Mouse (Mus musculus) embryonic facial prominence, embryonic 15.5 days (tissue): ENCODE data around the gene Nek2. TPM values are rescaled to one million over a fixed set of nuclear protein-coding genes. Genes with fewer than 3 reads are reported as not detected.

Experiments
- ATAC-seq: fragments of 200-750 bp; cut with Nextera tagmentation; 2 replicates; pipeline ENCODE4 v1.8.0; 2017; ENCODE audit warnings: low read depth, moderate TSS enrichment; ENCODE audit not compliant: insufficient number of reproducible peaks, low FRiP score, low TSS enrichment
- H3K27ac ChIP-seq: fragments of 300-500 bp; sonication (generic); replicated peaks from 2 replicates; pipeline ENCODE4 v1.5.1; 2015; ENCODE audit warnings: mild to moderate bottlenecking, inconsistent platforms
- H3K27me3 ChIP-seq: fragments of 300-500 bp; sonication (generic); 2 replicates; pipeline ENCODE4 v1.6.1; 2015; ENCODE audit warnings: inconsistent platforms
- H3K36me3 ChIP-seq: fragments of 300-500 bp; sonication (generic); 2 replicates; pipeline ENCODE4 v1.6.1; 2015; ENCODE audit warnings: mild to moderate bottlenecking, inconsistent platforms
- H3K4me1 ChIP-seq: fragments of 300-500 bp; sonication (generic); 2 replicates; pipeline ENCODE4 v1.6.1; 2015; ENCODE audit warnings: inconsistent platforms
- H3K4me2 ChIP-seq: fragments of 300-500 bp; sonication (generic); replicated peaks from 2 replicates; pipeline ENCODE4 v1.6.1; 2015; ENCODE audit warnings: mild to moderate bottlenecking, inconsistent platforms
- H3K4me3 ChIP-seq: fragments of 300-500 bp; sonication (generic); replicated peaks from 2 replicates; pipeline ENCODE4 v1.5.1; 2015; ENCODE audit warnings: mild to moderate bottlenecking, inconsistent platforms
- H3K9ac ChIP-seq: fragments of 300-500 bp; sonication (generic); 2 replicates; pipeline ENCODE4 v1.6.1; 2015; ENCODE audit warnings: inconsistent platforms
- H3K9me3 ChIP-seq: fragments of 300-500 bp; sonication (generic); replicated peaks from 2 replicates; pipeline ENCODE4 v1.6.1; 2016; ENCODE audit warnings: inconsistent platforms
- WGBS: fragments of 180-500 bp; shearing (Covaris S2); methylation state at CpG from one replicate; pipeline ENCODE4 v1.1.7; 2015; 5-methylcytosine and 5-hydroxymethylcytosine counted together
- polyA plus RNA-seq: library from polyadenylated mRNA; unstranded; fragments of >200 nt; fragmentation: Nextera tagmentation; extraction: Ambion mirVana; gene quantifications from 2 replicates; pipeline ENCODE4 v1.2.1, GENCODE M21; 2015

Gene Nek2
- polyA plus RNA-seq, 1 experiment from 2014 or later = 36.8 TPM

GRCm38 (mm10) chr1:191802093-191802819 lies 19.0 kb upstream of the Nek2 start:
- WGBS = 57% methylated on average over 9 of the region's 9 CpGs
- Histone ChIP-seq H3K4me1 (peaks cover 10% of the 10 kb centered on the region), H3K9me3 (no peaks in the 10 kb centered on the region), H3K4me2 (peak overlapping the region; percentile 19; the same call in 1 of the 2 replicates), H3K27me3 (no peaks in the 10 kb centered on the region), H3K36me3 (no peaks in the 10 kb centered on the region), H3K27ac (peak overlapping the region; percentile 67), H3K4me3 (no peak overlapping the region), H3K9ac (no peak overlapping the region)
- ATAC-seq = 0 out of 2 replicates have a peak, but pooled peaks have one; percentile 48

GRCm38 (mm10) chr1:191802820-191803655 lies 18.2 kb upstream of the Nek2 start:
- Histone ChIP-seq H3K4me3 (no peak overlapping the region), H3K27ac (peak overlapping the region; percentile 67), H3K9ac (no peak overlapping the region), H3K27me3 (no peaks in the 10 kb centered on the region), H3K4me1 (peaks cover 10% of the 10 kb centered on the region), H3K4me2 (0 out of 2 replicates have a peak overlapping the region, but pooled peaks have one; percentile 19), H3K36me3 (no peaks in the 10 kb centered on the region), H3K9me3 (no peaks in the 10 kb centered on the region)
- WGBS = 51% methylated on average over 10 of the region's 10 CpGs
- peak; percentile 60 for ATAC-seq

DNA sequence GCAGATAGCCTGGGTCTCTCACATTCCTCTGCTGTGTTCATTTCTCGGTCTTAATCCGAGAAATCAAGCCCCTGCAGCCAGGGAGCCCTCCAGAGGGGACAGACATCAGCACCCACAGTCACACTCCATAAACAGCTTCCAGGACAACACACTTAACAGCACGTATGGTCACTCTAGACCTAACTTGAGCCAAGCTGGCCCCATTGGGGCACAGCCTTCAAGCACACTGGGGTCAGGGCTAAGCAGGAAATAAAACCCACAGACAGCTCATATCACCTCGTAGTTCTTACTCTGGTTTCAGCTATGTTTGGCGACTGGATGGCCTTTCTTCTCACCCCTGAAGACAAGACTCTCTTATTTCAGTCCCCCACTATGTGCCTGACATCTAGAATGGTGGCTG lies 16.5 kb upstream of the Nek2 start:
- WGBS = 47% methylated on average over 5 of the region's 5 CpGs
- Histone ChIP-seq H3K4me2 (no peak overlapping the region), H3K36me3 (no peaks in the 10 kb centered on the region), H3K4me1 (peaks cover 10% of the 10 kb centered on the region), H3K27ac (no peak overlapping the region), H3K9me3 (no peaks in the 10 kb centered on the region), H3K27me3 (no peaks in the 10 kb centered on the region), H3K9ac (no peak overlapping the region), H3K4me3 (no peak overlapping the region)
- ATAC-seq = no peak

DNA sequence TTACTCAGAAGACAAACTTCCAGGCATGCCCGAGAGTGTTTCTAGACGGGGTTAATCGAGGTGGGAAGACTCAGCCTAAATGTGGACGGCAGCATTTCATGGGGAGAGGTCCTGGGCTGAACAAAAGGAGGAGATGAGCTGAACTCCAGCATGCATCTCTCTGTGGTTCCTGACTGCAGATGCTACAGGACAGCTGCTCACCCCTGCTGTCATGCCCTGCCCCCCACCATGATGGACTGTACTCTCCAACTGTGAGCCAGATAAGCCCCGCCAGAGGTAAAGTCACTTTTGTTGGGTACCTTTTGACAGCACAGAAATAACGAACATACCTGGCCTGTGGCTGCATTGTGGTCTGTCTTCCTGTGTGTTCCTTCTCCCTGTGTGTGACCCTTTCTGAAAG lies 15.5 kb upstream of the Nek2 start:
- Histone ChIP-seq H3K27ac (no peak overlapping the region), H3K4me2 (no peak overlapping the region), H3K36me3 (no peaks in the 10 kb centered on the region), H3K4me3 (no peak overlapping the region), H3K9ac (no peak overlapping the region), H3K27me3 (no peaks in the 10 kb centered on the region), H3K9me3 (no peaks in the 10 kb centered on the region), H3K4me1 (peaks cover 10% of the 10 kb centered on the region)
- WGBS = 83% methylated on average over 6 of the region's 6 CpGs
- no peak for ATAC-seq

- H3K27ac ChIP-seq = no peak overlapping the region
- no peaks in the 10 kb centered on the region for H3K9me3 ChIP-seq
- no peak overlapping the region for H3K4me3 ChIP-seq
- no peaks in the 10 kb centered on the region for H3K36me3 ChIP-seq
- H3K4me1 ChIP-seq = peaks cover 10% of the 10 kb centered on the region
- no peak overlapping the region for H3K9ac ChIP-seq
- WGBS = 96% methylated on average over 4 of the region's 4 CpGs
- H3K4me2 ChIP-seq = no peak overlapping the region
- no peaks in the 10 kb centered on the region for H3K27me3 ChIP-seq
- ATAC-seq = no peak
These were observed 14.5 kb upstream of the Nek2 start for GRCm38 (mm10) chr1:191806740-191807139.

- no peaks in the 10 kb centered on the region for H3K36me3 ChIP-seq
- H3K9ac ChIP-seq = no peak overlapping the region
- no peaks in the 10 kb centered on the region for H3K27me3 ChIP-seq
- H3K4me2 ChIP-seq = no peak overlapping the region
- no peak overlapping the region for H3K4me3 ChIP-seq
- WGBS = 82% methylated on average over 7 of the region's 7 CpGs
- ATAC-seq = no peak
- no peaks in the 10 kb centered on the region for H3K9me3 ChIP-seq
- H3K4me1 ChIP-seq = peaks cover 3% of the 10 kb centered on the region; the same call in 1 of the 2 replicates
- H3K27ac ChIP-seq = no peak overlapping the region
These were observed 13.3 kb upstream of the Nek2 start for GRCm38 (mm10) chr1:191807979-191808378.

GRCm38 (mm10) chr1:191808688-191809223 lies 12.5 kb upstream of the Nek2 start:
- Histone ChIP-seq H3K4me1 (no peaks in the 10 kb centered on the region), H3K4me3 (no peak overlapping the region), H3K9ac (no peak overlapping the region), H3K4me2 (no peak overlapping the region), H3K36me3 (no peaks in the 10 kb centered on the region), H3K27ac (no peak overlapping the region), H3K27me3 (no peaks in the 10 kb centered on the region), H3K9me3 (no peaks in the 10 kb centered on the region)
- WGBS = 57% methylated on average over 12 of the region's 12 CpGs
- ATAC-seq = peak; percentile 67; the same call in 1 of the 2 replicates

DNA sequence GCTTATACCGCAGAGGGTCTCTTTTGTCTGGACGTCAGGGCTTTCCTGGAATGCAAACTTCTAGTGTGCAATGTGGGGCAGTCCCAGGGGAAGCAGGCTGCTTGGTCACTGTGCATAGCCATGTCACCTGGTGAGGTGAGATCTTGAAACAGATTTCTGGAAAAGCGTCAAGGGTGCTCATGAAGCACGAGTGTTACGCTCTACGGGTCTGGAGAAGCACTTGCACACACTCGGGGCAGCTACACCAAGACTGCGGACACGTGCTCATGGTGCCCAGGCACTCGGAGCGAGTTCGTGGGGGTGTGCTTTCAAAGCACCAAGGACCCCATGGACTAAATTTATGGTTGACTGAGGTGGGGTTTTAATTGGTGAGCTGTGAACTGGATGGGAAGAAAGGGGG lies 9.5 kb upstream of the Nek2 start:
- ATAC-seq = no peak
- Histone ChIP-seq H3K4me1 (no peaks in the 10 kb centered on the region), H3K27me3 (no peaks in the 10 kb centered on the region), H3K36me3 (no peaks in the 10 kb centered on the region), H3K9ac (no peak overlapping the region), H3K4me2 (no peak overlapping the region), H3K4me3 (no peak overlapping the region), H3K27ac (no peak overlapping the region), H3K9me3 (no peaks in the 10 kb centered on the region)
- 87% methylated on average over 12 of the region's 12 CpGs for WGBS

GRCm38 (mm10) chr1:191812949-191813691 lies 8.1 kb upstream of the Nek2 start:
- ATAC-seq = no peak
- Histone ChIP-seq H3K4me1 (0 out of 2 replicates have a peak, but pooled peaks cover 5% of the 10 kb centered on the region), H3K9ac (no peak overlapping the region), H3K4me2 (no peak overlapping the region), H3K4me3 (no peak overlapping the region), H3K9me3 (no peaks in the 10 kb centered on the region), H3K27me3 (no peaks in the 10 kb centered on the region), H3K27ac (no peak overlapping the region), H3K36me3 (no peaks in the 10 kb centered on the region)
- 81% methylated on average over 13 of the region's 13 CpGs for WGBS

DNA sequence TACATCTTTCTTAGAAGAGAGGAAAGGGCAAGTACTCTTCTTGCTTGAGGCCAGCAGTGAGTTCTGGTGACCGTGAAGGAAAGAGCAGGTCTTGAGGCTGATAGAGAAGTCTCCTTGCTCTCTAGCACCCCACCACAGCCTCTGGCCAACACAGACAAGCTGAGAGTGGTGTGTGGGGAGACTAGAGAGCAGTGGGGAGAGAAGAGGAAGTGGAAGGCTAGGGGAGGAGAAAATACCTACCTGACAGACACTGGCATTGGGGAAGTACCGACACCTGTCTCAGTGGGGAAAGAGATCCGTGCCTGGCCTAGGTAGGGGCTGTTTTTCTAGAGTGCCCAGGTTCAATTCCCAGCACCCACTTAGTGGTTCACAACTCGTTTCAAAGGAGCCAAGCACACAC lies 7.0 kb upstream of the Nek2 start:
- Histone ChIP-seq H3K27ac (no peak overlapping the region), H3K4me2 (no peak overlapping the region), H3K4me1 (0 out of 2 replicates have a peak, but pooled peaks cover 5% of the 10 kb centered on the region), H3K4me3 (no peak overlapping the region), H3K9ac (no peak overlapping the region), H3K27me3 (no peaks in the 10 kb centered on the region), H3K36me3 (no peaks in the 10 kb centered on the region), H3K9me3 (no peaks in the 10 kb centered on the region)
- ATAC-seq = no peak
- WGBS = 79% methylated on average over 4 of the region's 4 CpGs

GRCm38 (mm10) chr1:191814935-191815334 lies 6.3 kb upstream of the Nek2 start:
- no peak overlapping the region for H3K27ac ChIP-seq
- ATAC-seq = no peak
- 33% methylated on average over 5 of the region's 5 CpGs for WGBS

More at GRCm38 (mm10) chr1:191814935-191815334, 6.3 kb upstream of the Nek2 start:
- no peaks in the 10 kb centered on the region for H3K9me3 ChIP-seq
- 0 out of 2 replicates have a peak, but pooled peaks cover 5% of the 10 kb centered on the region for H3K4me1 ChIP-seq
- H3K4me3 ChIP-seq = no peak overlapping the region
- no peak overlapping the region for H3K4me2 ChIP-seq
- no peaks in the 10 kb centered on the region for H3K27me3 ChIP-seq
- no peak overlapping the region for H3K9ac ChIP-seq
- no peaks in the 10 kb centered on the region for H3K36me3 ChIP-seq
